Mouse (Mus musculus) kidney, adult 18-20 months (tissue): Measurements from ENCODE around the gene Slc4a3.

ENCODE experiments used
- DNase-seq: peaks from one replicate; pipeline ENCODE4 v3.0.0; 2021

Slc4a3 gene

GRCm38 (mm10) chr1:75608225-75608624 lies 62.2 kb downstream of the Slc4a3 start:
- no peak for DNase-seq

GRCm38 (mm10) chr1:75608625-75609263 lies 62.7 kb downstream of the Slc4a3 start:
- DNase-seq: no peak

GRCm38 (mm10) chr1:75609264-75609662 lies 63.2 kb downstream of the Slc4a3 start:
- DNase-seq: no peak

- no peak for DNase-seq
These were observed 64.5 kb downstream of the Slc4a3 start for GRCm38 (mm10) chr1:75610553-75610952.
